Mouse (Mus musculus) midbrain, postnatal 0 days (tissue): ENCODE results near the gene Eva1b. TPM values are rescaled to one million over a fixed set of nuclear protein-coding genes. Genes with fewer than 3 reads are reported as not detected.
A peak's percentile ranks its signal among the peaks of the same experiment; 100 is the strongest.

Experiments
- ATAC-seq: fragments of 200-750 bp; cut with Nextera tagmentation; 2 replicates; pipeline ENCODE4 v1.8.0; 2017; ENCODE audit warnings: moderate number of reproducible peaks, mild to moderate bottlenecking, moderate TSS enrichment, moderate library complexity; ENCODE audit not compliant: low FRiP score
- DNase-seq: peaks from one replicate; pipeline ENCODE4 v3.0.0-alpha.2; 2015; ENCODE audit warnings: low spot score
- H3K27ac ChIP-seq: fragments of 300-500 bp; sonication (generic); 2 replicates; pipeline ENCODE4 v1.5.1; 2014; ENCODE audit warnings: low read depth, mild to moderate bottlenecking, low read length, mixed read lengths
- H3K27me3 ChIP-seq: fragments of 300-500 bp; sonication (generic); 2 replicates; pipeline ENCODE4 v1.6.1; 2014; ENCODE audit warnings: low read length, control low read depth, mixed read lengths; ENCODE audit not compliant: insufficient read depth
- H3K36me3 ChIP-seq: fragments of 300-500 bp; sonication (generic); 2 replicates; pipeline ENCODE4 v1.6.1; 2014; ENCODE audit warnings: low read length, control low read depth, mixed read lengths; ENCODE audit not compliant: insufficient read depth
- H3K4me1 ChIP-seq: fragments of 300-500 bp; sonication (generic); 2 replicates; pipeline ENCODE4 v1.6.1; 2014; ENCODE audit warnings: mild to moderate bottlenecking, control low read depth, antibody characterized with exemption, low read length, mixed read lengths; ENCODE audit not compliant: insufficient read depth
- H3K4me2 ChIP-seq: fragments of 300-500 bp; sonication (generic); 2 replicates; pipeline ENCODE4 v1.6.1; 2014; ENCODE audit warnings: low read depth, mild to moderate bottlenecking, low read length, mixed read lengths; ENCODE audit not compliant: poor library complexity, severe bottlenecking
- H3K4me3 ChIP-seq: fragments of 300-500 bp; sonication (generic); 2 replicates; pipeline ENCODE4 v1.5.1; 2014; ENCODE audit warnings: low read depth, mild to moderate bottlenecking, low read length, moderate library complexity
- H3K9ac ChIP-seq: fragments of 300-500 bp; sonication (generic); replicated peaks from 2 replicates; pipeline ENCODE4 v1.6.1; 2014; ENCODE audit warnings: mild to moderate bottlenecking, low read length, moderate library complexity, mixed read lengths; ENCODE audit not compliant: poor library complexity, severe bottlenecking
- H3K9me3 ChIP-seq: fragments of 300-500 bp; sonication (generic); 2 replicates; pipeline ENCODE4 v1.6.1; 2016; ENCODE audit warnings: low read length, control low read depth
- CTCF ChIP-seq: IDR thresholded peaks from 2 replicates; pipeline ENCODE4 v1.5.1; 2016; ENCODE audit warnings: antibody characterized with exemption, mild to moderate bottlenecking
- WGBS: fragments of 180-500 bp; shearing (Covaris S2); extraction: QIAGEN DNeasy Blood & Tissue Kit; methylation state at CpG from one replicate; pipeline ENCODE4 v1.1.7; 2014; 5-methylcytosine and 5-hydroxymethylcytosine counted together
- polyA plus RNA-seq: library from polyadenylated mRNA; unstranded; fragments of >200 nt; fragmentation: Nextera tagmentation; extraction: Ambion mirVana; gene quantifications from 2 replicates; pipeline ENCODE4 v1.2.1, GENCODE M21; 2015
- total RNA-seq: library from RNA; depleted of rRNA; stranded (reverse); fragments of >200 nt; gene quantifications from 2 replicates; pipeline ENCODE4 v1.2.3, GENCODE M21; 2014; rRNA removed

The Eva1b gene
- total RNA-seq (8.5 and 12.3 TPM in 2 replicates), polyA plus RNA-seq (9.1 and 10.6 TPM in 2 replicates)

DNA sequence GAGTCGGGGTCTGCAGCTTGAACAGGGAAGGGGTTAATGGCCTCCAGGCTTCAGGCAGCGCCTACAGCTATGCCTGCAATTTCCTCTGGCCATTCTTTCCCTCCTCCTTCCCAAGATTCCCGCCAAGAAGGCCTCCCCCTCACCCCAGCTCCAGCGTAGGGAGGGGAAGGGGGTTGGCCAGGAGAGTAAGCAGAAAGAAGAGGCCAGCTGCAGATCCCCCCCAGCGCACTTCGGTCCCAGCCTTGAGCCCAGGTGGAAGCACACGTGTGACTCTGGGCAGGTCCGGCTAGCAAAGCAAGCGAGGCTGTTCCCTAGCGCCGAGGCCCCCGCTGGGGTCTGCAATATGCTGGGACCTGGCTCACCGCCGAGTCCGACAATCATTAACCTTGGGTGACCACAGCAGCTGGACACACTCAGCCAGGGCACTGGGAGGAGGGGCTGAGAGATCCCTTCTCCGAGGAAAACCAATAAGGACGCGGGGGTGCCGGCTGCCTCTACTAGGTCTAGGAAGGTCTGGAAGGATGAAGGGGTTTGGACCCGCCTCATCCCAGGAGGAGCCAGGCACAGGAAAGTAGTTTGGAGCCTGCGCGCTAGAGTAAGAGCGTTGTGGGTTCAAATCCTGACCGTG is at the start of gene Eva1b:
TSS of gene Eva1b (plus strand) at position 212 of the 628 bp plus-strand sequence.
- DNase-seq (peak; percentile 33), ATAC-seq (no peak)
- peak within 1 kb of the TSS; percentile 33; the same call in 1 of the 2 replicates for H3K9ac ChIP-seq

DNA sequence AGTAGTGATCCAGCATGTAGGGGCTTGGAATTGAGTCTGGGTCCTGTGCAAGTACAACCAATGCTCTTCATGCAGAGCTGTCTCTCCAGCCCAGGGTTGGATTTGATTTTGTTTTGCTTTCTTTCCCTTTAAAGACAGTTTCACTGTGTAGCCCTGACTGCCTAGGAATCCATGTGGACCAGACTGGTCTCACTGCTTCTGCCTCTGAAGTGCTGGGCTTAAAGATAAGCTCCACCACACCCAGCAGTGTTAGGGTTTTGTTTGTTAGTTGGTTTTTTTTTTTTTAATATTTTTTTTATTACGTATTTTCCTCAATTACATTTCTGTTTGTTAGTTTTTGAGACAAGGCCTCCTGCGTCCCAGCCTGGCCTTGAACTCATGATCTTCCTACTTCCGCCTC is 48.2 kb upstream of the Eva1b start:
- DNase-seq (no peak), ATAC-seq (no peak)
- Histone ChIP-seq H3K27me3 (no peaks in the 10 kb centered on the region), H3K27ac (no peak overlapping the region), H3K4me3 (no peak overlapping the region), H3K9me3 (no peaks in the 10 kb centered on the region), H3K9ac (no peak overlapping the region), H3K4me1 (peaks cover 4% of the 10 kb centered on the region; the same call in 1 of the 2 replicates), H3K36me3 (no peaks in the 10 kb centered on the region), H3K4me2 (no peak overlapping the region)
- WGBS = 92% methylated on average over 3 of the region's 3 CpGs
- TF ChIP-seq CTCF = no peak

More for the DNA sequence above, at the start of gene Eva1b:
- TF ChIP-seq CTCF = no peak
- Histone ChIP-seq H3K27me3 (peaks cover 29% of the 10 kb centered on the region), H3K4me2 (peak within 1 kb of the TSS; percentile 66), H3K27ac (no peak within 1 kb of the TSS), H3K36me3 (no peaks in the 10 kb centered on the region), H3K4me1 (peaks cover 4% of the 10 kb centered on the region; the same call in 1 of the 2 replicates), H3K9me3 (no peaks in the 10 kb centered on the region), H3K4me3 (peak within 1 kb of the TSS; percentile 37)
- 5% methylated on average over 23 of the region's 24 CpGs for WGBS

DNA sequence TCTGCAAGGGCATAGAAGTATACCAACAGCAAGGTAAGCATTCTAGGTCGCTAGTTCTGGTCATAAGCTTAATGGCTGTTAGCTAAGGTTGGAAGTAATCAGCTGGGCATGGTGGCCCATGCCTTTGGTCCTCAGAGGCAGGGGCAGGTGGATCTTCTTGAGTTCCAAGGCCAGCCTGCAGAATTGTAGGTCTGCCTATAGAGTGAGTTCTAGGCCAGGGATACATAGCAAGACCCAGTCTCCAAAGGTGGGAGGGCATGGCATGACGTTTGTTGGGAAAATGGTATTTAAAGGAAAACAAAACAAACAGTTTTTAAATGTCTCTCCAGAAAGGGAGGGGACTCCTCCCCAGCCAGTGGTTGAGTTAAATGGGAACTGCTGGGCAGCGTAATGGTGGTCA is 46.8 kb upstream of the Eva1b start:
- TF ChIP-seq CTCF = no peak
- Histone ChIP-seq H3K4me1 (peaks cover 10% of the 10 kb centered on the region; the same call in 1 of the 2 replicates), H3K4me3 (no peak overlapping the region), H3K4me2 (no peak overlapping the region), H3K9ac (no peak overlapping the region), H3K9me3 (no peaks in the 10 kb centered on the region), H3K36me3 (no peaks in the 10 kb centered on the region), H3K27me3 (no peaks in the 10 kb centered on the region), H3K27ac (no peak overlapping the region)
- ATAC-seq = no peak
- no peak for DNase-seq
- 92% methylated on average over 3 of the region's 3 CpGs for WGBS

DNA sequence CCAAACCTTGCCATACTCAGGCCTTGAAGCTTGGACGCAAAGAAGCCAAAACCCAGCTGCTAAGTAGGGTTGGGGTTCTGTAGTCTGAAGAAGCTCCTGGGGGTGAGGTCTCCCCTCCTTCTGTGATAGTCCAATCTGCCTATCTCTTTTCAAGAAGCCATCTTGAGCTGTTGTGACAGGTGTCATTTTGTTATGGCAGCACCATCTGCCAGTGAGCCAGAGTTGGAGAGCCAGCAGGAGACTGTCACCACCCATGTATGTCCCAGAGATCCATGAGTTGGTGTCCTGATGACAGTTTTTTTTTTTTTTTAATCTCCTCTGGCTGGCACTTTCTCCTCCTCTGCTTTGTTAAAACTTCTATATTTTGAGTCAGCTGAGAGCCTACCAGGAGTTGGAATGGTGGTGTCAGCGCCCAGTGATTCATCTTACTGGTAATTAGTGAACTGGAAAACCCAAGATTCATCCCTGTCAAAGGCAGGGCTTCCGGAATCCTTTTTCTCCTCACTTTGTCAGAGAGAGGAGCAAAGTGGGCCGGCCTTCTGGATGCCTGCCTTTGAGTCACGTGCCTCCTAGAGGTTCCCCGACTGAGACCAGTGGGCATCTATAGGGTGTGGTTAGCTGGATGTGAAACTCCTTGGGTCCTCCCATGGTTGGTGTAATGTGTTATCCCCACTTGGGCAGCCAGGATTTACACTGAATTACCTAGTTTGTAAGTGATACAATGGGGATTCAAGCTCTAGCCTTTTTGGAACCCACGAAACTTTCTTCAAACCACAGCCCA is 45.3 kb upstream of the Eva1b start:
- WGBS = 47% methylated on average over 7 of the region's 7 CpGs
- no peak overlapping the region; the same call in 1 of the 2 replicates for H3K9ac ChIP-seq

DNA sequence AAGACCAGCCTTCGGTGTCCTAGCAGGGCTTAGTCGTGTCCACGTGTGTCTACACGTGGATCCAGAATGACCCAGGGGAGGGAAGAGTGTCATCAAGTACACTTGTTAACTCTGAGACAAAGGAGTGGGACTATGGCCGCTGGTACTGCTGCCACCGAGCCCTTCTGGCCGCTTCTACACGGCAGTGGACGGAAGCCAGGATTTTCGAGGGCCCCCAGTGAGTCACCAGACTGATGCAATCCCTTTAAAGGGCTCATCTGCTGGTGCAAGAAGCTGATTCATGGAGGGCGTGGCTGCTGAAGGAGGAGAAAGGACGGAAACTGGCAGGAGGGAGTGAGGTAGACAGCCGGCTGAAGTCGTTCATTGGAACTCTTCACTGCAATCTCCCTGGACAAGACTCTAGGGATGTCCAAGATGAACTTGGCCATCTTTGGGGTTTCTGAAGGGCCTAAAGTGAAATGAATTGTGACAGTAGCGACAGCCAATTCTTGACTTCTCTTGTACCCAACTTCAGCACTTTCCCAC is 44.4 kb upstream of the Eva1b start:
- 1% methylated on average over 15 of the region's 15 CpGs for WGBS
- peak; percentile 72 for ATAC-seq
- peak; percentile 91 for DNase-seq
- Histone ChIP-seq H3K27ac (peak overlapping the region; percentile 79), H3K27me3 (no peaks in the 10 kb centered on the region), H3K36me3 (no peaks in the 10 kb centered on the region), H3K4me2 (peak overlapping the region; percentile 92), H3K4me1 (peaks cover 12% of the 10 kb centered on the region; the same call in 1 of the 2 replicates), H3K9me3 (no peaks in the 10 kb centered on the region), H3K4me3 (peak overlapping the region; percentile 93), H3K9ac (peak overlapping the region; percentile 51)
- TF ChIP-seq CTCF = no peak

More for the DNA sequence above, 45.3 kb upstream of the Eva1b start:
- Histone ChIP-seq H3K4me3 (no peak overlapping the region), H3K4me1 (peaks cover 12% of the 10 kb centered on the region; the same call in 1 of the 2 replicates), H3K36me3 (no peaks in the 10 kb centered on the region), H3K27ac (peak overlapping the region; percentile 79), H3K27me3 (no peaks in the 10 kb centered on the region), H3K4me2 (no peak overlapping the region), H3K9me3 (no peaks in the 10 kb centered on the region)
- ATAC-seq (no peak), DNase-seq (peak; percentile 34)
- no peak for TF ChIP-seq CTCF
